Mouse (Mus musculus): Measurements from ENCODE around the gene Dnah12.
"Not testable (repeated sequence)": the region's sequence is repeated elsewhere in the genome, so short reads cannot be mapped to it uniquely, and the experiment has no call there.

The Dnah12 gene

GRCm38 (mm10) chr14:26692974-26693373, at the start of gene Dnah12:
TSS of gene Dnah12 (plus strand) at chr14:26693274.
- no peak for DNase-seq

- DNase-seq = no peak
These were observed 47.0 kb upstream of the Dnah12 start for GRCm38 (mm10) chr14:26645989-26646650.

- DNase-seq = no peak
These were observed 45.3 kb upstream of the Dnah12 start for GRCm38 (mm10) chr14:26647811-26648210.

- no peak for DNase-seq
These were observed 41.2 kb upstream of the Dnah12 start for GRCm38 (mm10) chr14:26651901-26652300.

- no peak for DNase-seq
These were observed 34.9 kb upstream of the Dnah12 start for GRCm38 (mm10) chr14:26658178-26658577.

GRCm38 (mm10) chr14:26660233-26660632, 32.8 kb upstream of the Dnah12 start:
- no peak for DNase-seq

- DNase-seq = no peak
These were observed 31.1 kb upstream of the Dnah12 start for GRCm38 (mm10) chr14:26662016-26662415.

GRCm38 (mm10) chr14:26662488-26662887, 30.6 kb upstream of the Dnah12 start:
- no peak for DNase-seq

GRCm38 (mm10) chr14:26663851-26664250, 29.2 kb upstream of the Dnah12 start:
- DNase-seq = no peak

- no peak for DNase-seq
These were observed 25.1 kb upstream of the Dnah12 start for GRCm38 (mm10) chr14:26667991-26668370.

- peak; percentile 24 for DNase-seq
These were observed 24.4 kb upstream of the Dnah12 start for GRCm38 (mm10) chr14:26668371-26669291.

GRCm38 (mm10) chr14:26669292-26670073, 23.6 kb upstream of the Dnah12 start, which contains the start of gene Pde12:
TSS of gene Pde12 (minus strand) at chr14:26669883.
- peak; percentile 87 for DNase-seq

- no peak for DNase-seq
These were observed 22.1 kb upstream of the Dnah12 start for GRCm38 (mm10) chr14:26670964-26671363.

- not testable (repeated sequence) for DNase-seq
These were observed 21.0 kb upstream of the Dnah12 start for GRCm38 (mm10) chr14:26671870-26672615.

GRCm38 (mm10) chr14:26674476-26675169, 18.5 kb upstream of the Dnah12 start:
- DNase-seq = not testable (repeated sequence)

- DNase-seq = peak; percentile 41
These were observed 17.7 kb upstream of the Dnah12 start for GRCm38 (mm10) chr14:26675371-26675770.

GRCm38 (mm10) chr14:26675791-26676190, 17.3 kb upstream of the Dnah12 start:
- DNase-seq = no peak

GRCm38 (mm10) chr14:26690727-26691126, 2.3 kb upstream of the Dnah12 start:
- no peak for DNase-seq

GRCm38 (mm10) chr14:26691363-26691762, 1.7 kb upstream of the Dnah12 start:
- no peak for DNase-seq

GRCm38 (mm10) chr14:26697912-26698311, 4.8 kb downstream of the Dnah12 start:
- DNase-seq = no peak

- not testable (repeated sequence) for DNase-seq
These were observed 12.2 kb downstream of the Dnah12 start for GRCm38 (mm10) chr14:26705246-26705645.

- DNase-seq = not testable (repeated sequence)
These were observed 26.6 kb downstream of the Dnah12 start for GRCm38 (mm10) chr14:26719696-26720095.
